Mouse (Mus musculus) embryonic fibroblast, embryonic 13.5 days (primary cell): ENCODE measurements around the gene Spin1.

Source experiments
- CTCF ChIP-seq: IDR thresholded peaks from 2 replicates; pipeline ENCODE4 v1.5.1; 2011; ENCODE audit warnings: mild to moderate bottlenecking, control low read depth, low read length, moderate library complexity, borderline replicate concordance; ENCODE audit not compliant: insufficient read depth
- POLR2A ChIP-seq: IDR thresholded peaks from 2 replicates; pipeline ENCODE4 v1.6.1; 2011; ENCODE audit warnings: low read depth, mild to moderate bottlenecking, control low read depth, low read length, moderate library complexity

- TF ChIP-seq POLR2A (no peak), CTCF (no peak)
These were observed 5.4 kb upstream of the Spin1 start for GRCm38 (mm10) chr13:51095196-51095715.
